Mouse (Mus musculus) ES-Bruce4 (cell line): Measurements from ENCODE around the gene Sptbn1.

ENCODE experiments used
- CTCF ChIP-seq: IDR thresholded peaks from one replicate; pipeline ENCODE4 v1.8.1; 2011; ENCODE audit warnings: low read depth, low read length
- EP300 ChIP-seq: IDR thresholded peaks from 2 replicates; pipeline ENCODE4 v1.6.1; 2011; ENCODE audit warnings: low read depth, low read length; ENCODE audit not compliant: insufficient read depth
- POLR2A ChIP-seq: IDR thresholded peaks from one replicate; pipeline ENCODE4 v1.8.1; 2011; ENCODE audit warnings: low read length; ENCODE audit not compliant: insufficient read depth

DNA sequence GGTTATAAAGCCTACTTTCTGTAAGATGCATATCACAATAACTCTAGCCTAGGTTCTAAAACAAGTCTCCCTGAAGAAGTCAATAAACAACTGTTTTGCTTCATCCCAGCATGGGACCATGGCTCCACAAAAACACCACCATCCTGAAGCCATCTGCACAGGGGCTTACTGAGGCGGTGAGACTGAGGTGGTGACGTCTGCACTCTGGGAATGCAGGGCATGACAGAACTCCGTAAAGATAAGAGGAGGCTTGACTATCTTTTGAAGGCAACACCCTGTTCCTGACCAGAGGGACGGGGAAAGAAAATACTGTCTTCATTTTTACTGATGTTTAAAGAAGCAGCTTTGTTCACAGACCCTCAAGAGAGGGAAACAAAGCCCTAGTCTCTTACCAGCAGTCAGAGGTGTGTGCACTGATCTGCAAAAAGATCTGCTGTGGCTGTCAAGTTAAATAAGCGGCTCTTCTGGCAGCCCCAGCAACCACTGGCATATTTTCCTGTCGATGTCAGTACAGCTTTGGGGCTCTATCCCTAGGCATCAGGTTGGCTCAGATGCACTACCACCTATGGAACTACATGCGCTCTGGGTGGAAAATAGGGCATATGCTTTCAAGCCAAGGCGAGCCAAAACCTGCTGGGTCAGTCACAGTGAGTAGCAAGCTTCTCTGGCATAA is 109.8 kb downstream of the Sptbn1 start:
- TF ChIP-seq POLR2A (no peak), CTCF (no peak), EP300 (no peak)
